ENCODE assay signal across 9 mouse cellular contexts in the genomic region with DNA sequence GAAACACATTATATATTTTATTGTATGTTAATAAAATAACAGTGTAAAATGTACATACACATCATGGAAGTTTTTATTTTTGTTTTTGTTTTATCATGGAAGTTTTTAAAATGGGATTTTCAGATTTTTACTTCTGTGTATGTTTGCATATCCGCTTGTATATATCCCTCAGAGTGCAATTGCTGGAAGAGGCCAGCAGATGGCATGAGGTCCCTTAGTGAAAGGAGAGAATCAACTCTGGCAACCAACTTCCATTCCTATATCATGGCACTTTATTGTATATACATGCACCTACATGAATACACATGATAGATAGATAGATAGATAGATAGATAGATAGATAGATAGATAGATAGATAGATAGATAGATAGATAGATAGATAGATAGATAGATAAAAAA. TPM values are rescaled to one million over a fixed set of nuclear protein-coding genes. Genes with fewer than 3 reads are reported as not detected.
DNase-seq lines count a peak whose midpoint lies in the region; ATAC-seq and TF ChIP-seq lines count a peak whose summit lies in the region.
"Had no signal": no experiment of that assay in that cellular context is flagged by ENCODE, and none has a peak within 500 bp of the region (broad histone marks: within the 10 kb centered on the region; RNA-seq: fewer than 3 reads in every experiment).

No protein-coding gene starts in this region.

- no peak overlapping the region for H3K27ac ChIP-seq in hindbrain, postnatal 0 days
- no peak overlapping the region for H3K27ac ChIP-seq in hindbrain, embryonic 10.5 days

- no peak overlapping the region for H3K4me3 ChIP-seq in hindbrain, postnatal 0 days (ENCODE audit: low read length)
- H3K4me3 ChIP-seq in hindbrain, embryonic 10.5 days = no peak overlapping the region

- no peak overlapping the region for H3K4me2 ChIP-seq in hindbrain, postnatal 0 days (ENCODE audit: low read depth, low read length)

- no peaks in the 10 kb centered on the region for H3K9me3 ChIP-seq in hindbrain, postnatal 0 days (ENCODE audit: low read length)
- peaks cover 8% of the 10 kb centered on the region for H3K9me3 ChIP-seq in hindbrain, embryonic 10.5 days

- H3K4me1 ChIP-seq in hindbrain, postnatal 0 days (ENCODE audit: insufficient read depth, low read length) = peaks cover 9% of the 10 kb centered on the region; the same call in 1 of the 2 replicates
- peaks cover 8% of the 10 kb centered on the region for H3K4me1 ChIP-seq in hindbrain, embryonic 10.5 days (replicated peaks)

- no peak for ATAC-seq in hindbrain, postnatal 0 days
- peak; percentile 28 for ATAC-seq in activated CD4-positive, CD25-positive, alpha-beta regulatory T cell, adult 4 months
- ATAC-seq: forebrain, embryonic 16.5 days; hindbrain, embryonic 16.5 days had no signal

- no peak overlapping the region for H3K9ac ChIP-seq in hindbrain, postnatal 0 days (replicated peaks; ENCODE audit: low read length)

- WGBS in hindbrain, postnatal 0 days = 100% methylated on average over 1 of the region's 1 CpGs
- 98% methylated on average over 1 of the region's 1 CpGs for WGBS in hindbrain, embryonic 10.5 days

- peaks cover 37% of the 10 kb centered on the region for H3K36me3 ChIP-seq in hindbrain, postnatal 0 days (ENCODE audit: insufficient read depth, low read length)
- peaks cover 86% of the 10 kb centered on the region for H3K36me3 ChIP-seq in hindbrain, embryonic 10.5 days

- peak; percentile 70 for DNase-seq in hindbrain, postnatal 0 days (ENCODE audit: low spot score)
- DNase-seq in hindbrain, embryonic 10.5 days (ENCODE audit: low spot score) = no peak
- peak; percentile 6 for DNase-seq in thymus, postnatal 14 days
- DNase-seq in thymus, postnatal 25 days = no peak
- DNase-seq in frontal cortex, postnatal 10 days (ENCODE audit: low spot score in 2 of 2) = no peak
- no peak for DNase-seq in urinary bladder, postnatal 10 days (ENCODE audit: low spot score)

- peak; percentile 61 for TF ChIP-seq CTCF in hindbrain, postnatal 0 days (IDR thresholded peaks at IDR 0.05; ENCODE audit: low read depth)

- no peaks in the 10 kb centered on the region for H3K27me3 ChIP-seq in hindbrain, postnatal 0 days (ENCODE audit: insufficient read depth, low read length)
- no peaks in the 10 kb centered on the region for H3K27me3 ChIP-seq in hindbrain, embryonic 10.5 days (ENCODE audit: insufficient read depth, poor library complexity, severe bottlenecking)

RNA-seq across cellular contexts. Expression of a gene that starts 34.4 kb away (rescaled TPM):
- total RNA-seq in hindbrain, postnatal 0 days (2014; rRNA removed) = 322 and 420 TPM in 2 replicates
- polyA plus RNA-seq in hindbrain, postnatal 0 days (2015; fragmentation: Nextera tagmentation; extraction: Ambion mirVana) = 210 and 213 TPM in 2 replicates
- polyA plus RNA-seq in hindbrain, embryonic 10.5 days (2016; fragmentation: Nextera tagmentation; extraction: Ambion mirVana) = 77.1 and 90.9 TPM in 2 replicates
- polyA plus RNA-seq in activated CD4-positive, CD25-positive, alpha-beta regulatory T cell, adult 4 months (2017; shearing (Covaris generic)) = 10 to 100 TPM; 11.0 to 15.4 TPM

Comparison
In these comparisons a context has a peak if more than half of its experiments do, and no peak if none do; other contexts are left out.
1. DNase-seq: peak in hindbrain, postnatal 0 days (single experiment) and thymus, postnatal 14 days (single experiment); none in hindbrain, embryonic 10.5 days (single experiment), thymus, postnatal 25 days (single experiment), frontal cortex, postnatal 10 days (0 of 2) and urinary bladder, postnatal 10 days (single experiment).